Comparison of ENCODE assay signal across 24 mouse cellular contexts in the genomic region with DNA sequence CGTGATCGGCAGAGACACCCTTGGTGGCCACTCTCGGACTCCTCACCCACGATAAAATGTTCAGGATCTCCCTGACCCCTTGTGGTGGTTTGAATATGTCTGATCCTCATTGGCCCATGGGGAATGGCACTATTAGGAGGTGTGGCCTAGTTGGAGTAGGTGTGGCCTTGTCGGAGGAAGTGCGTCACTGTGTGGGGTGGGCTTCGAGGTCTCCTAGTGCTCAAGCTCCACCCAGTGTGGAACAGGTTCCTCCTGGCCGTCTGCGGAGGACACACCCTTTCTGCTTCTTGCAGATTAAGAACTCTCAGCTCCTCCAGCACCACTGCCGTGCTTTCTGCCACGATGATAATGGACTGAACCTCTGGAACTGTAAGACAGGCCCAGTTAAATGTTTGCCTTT.
DNase-seq lines count a peak whose midpoint lies in the region; ATAC-seq and TF ChIP-seq lines count a peak whose summit lies in the region.
"Had no signal": no experiment of that assay in that cellular context is flagged by ENCODE, and none has a peak within 500 bp of the region (broad histone marks: within the 10 kb centered on the region; RNA-seq: fewer than 3 reads in every experiment).

No protein-coding gene starts in this region.

- no peak overlapping the region for H3K4me2 ChIP-seq in CH12.LX (ENCODE audit: insufficient read depth, low read depth, poor library complexity, severe bottlenecking)
- no peak overlapping the region for H3K4me2 ChIP-seq in stomach, embryonic 16.5 days (ENCODE audit: low read depth, low read length)
- no peak overlapping the region for H3K4me2 ChIP-seq in hindbrain, postnatal 0 days (ENCODE audit: low read depth, low read length)
- no peak overlapping the region for H3K4me2 ChIP-seq in forebrain, embryonic 16.5 days (ENCODE audit: low read length)
- H3K4me2 ChIP-seq: forebrain, embryonic 15.5 days; heart, embryonic 13.5 days; hindbrain, embryonic 13.5 days; midbrain, embryonic 12.5 days had no signal

- DNase-seq in CH12.LX (ENCODE audit: extremely low read depth) (peak; percentile 9), ES-CJ7 (ENCODE audit: low read depth, low spot score) (peak; percentile 81)
- DNase-seq in hindbrain, postnatal 0 days (ENCODE audit: low spot score), result no peak
- DNase-seq in cerebellum, adult 9-11 months, result no peak
- DNase-seq: adrenal gland, postnatal 25 days; cerebellum, adult 9-10 months; gastrocnemius, postnatal 10 days; heart, adult 11 months; heart, postnatal 36 days; kidney, adult 18-20 months; right cerebral cortex, postnatal 14 days; thymus, adult 18-20 months; thymus, postnatal 36 days had no signal

- no peak overlapping the region for H3K9ac ChIP-seq in CH12.LX (ENCODE audit: insufficient read depth, low read depth)
- H3K9ac ChIP-seq in stomach, embryonic 16.5 days (ENCODE audit: low read length), result no peak overlapping the region
- no peak overlapping the region for H3K9ac ChIP-seq in hindbrain, postnatal 0 days (replicated peaks; ENCODE audit: low read length)
- no peak overlapping the region for H3K9ac ChIP-seq in forebrain, embryonic 16.5 days (replicated peaks; ENCODE audit: low read depth, low read length)
- H3K9ac ChIP-seq: forebrain, embryonic 15.5 days; heart, embryonic 13.5 days; hindbrain, embryonic 13.5 days; midbrain, embryonic 12.5 days had no signal

- no peak for TF ChIP-seq CTCF in CH12.LX (conservative IDR thresholded peaks at IDR 0.05 in 1 of 2, IDR thresholded peaks at IDR 0.05 in 1 of 2; ENCODE audit: low read depth in 2 of 2, low read length in 2 of 2)
- no peak for TF ChIP-seq CTCF in hindbrain, postnatal 0 days (IDR thresholded peaks at IDR 0.05; ENCODE audit: low read depth)

- peak; percentile 28; the same call in 1 of the 2 replicates for ATAC-seq in granulocyte monocyte progenitor cell, adult 5-6 weeks (replicated peaks; ENCODE audit: poor library complexity, severe bottlenecking)
- ATAC-seq in stomach, embryonic 16.5 days (ENCODE audit: insufficient read depth, low FRiP score), result 0 out of 2 replicates have a peak, but pooled peaks have one; percentile 25
- ATAC-seq in hindbrain, postnatal 0 days, result no peak
- ATAC-seq in forebrain, embryonic 16.5 days, result no peak
- ATAC-seq: forebrain, embryonic 15.5 days; inflammation-experienced regulatory T-cells, adult 6 months had no signal

- H3K4me3 ChIP-seq in CH12.LX (replicated peaks in 1 of 3; ENCODE audit: low read depth in 2 of 3, low read length in 2 of 3, poor library complexity in 1 of 3), result no peak overlapping the region
- H3K4me3 ChIP-seq in stomach, embryonic 16.5 days (replicated peaks; ENCODE audit: low read length), result no peak overlapping the region
- H3K4me3 ChIP-seq in hindbrain, postnatal 0 days (ENCODE audit: low read length), result no peak overlapping the region
- H3K4me3 ChIP-seq in forebrain, embryonic 16.5 days (replicated peaks; ENCODE audit: low read length), result no peak overlapping the region
- H3K4me3 ChIP-seq: embryonic facial prominence, embryonic 10.5 days; forebrain, embryonic 15.5 days; heart, embryonic 13.5 days; hindbrain, embryonic 13.5 days; midbrain, embryonic 12.5 days had no signal

- in situ Hi-C loops in CH12.LX (cut with MboI; ENCODE audit: low pct_ligation_motif_present, low pct_unique_long_range_greater_than_20kb, low sequenced_read_pairs), result loop anchor here (25.0 kb wide), 2 partner anchors 416 to 566 kb away; no protein-coding TSS in a partner anchor

- no peak overlapping the region for H3K27ac ChIP-seq in CH12.LX (ENCODE audit: insufficient read depth, low read depth)
- no peak overlapping the region for H3K27ac ChIP-seq in stomach, embryonic 16.5 days (ENCODE audit: low read length)
- H3K27ac ChIP-seq in hindbrain, postnatal 0 days, result no peak overlapping the region
- no peak overlapping the region for H3K27ac ChIP-seq in forebrain, embryonic 16.5 days (ENCODE audit: low read length)
- H3K27ac ChIP-seq: embryonic facial prominence, embryonic 10.5 days; forebrain, embryonic 15.5 days; heart, embryonic 13.5 days; hindbrain, embryonic 13.5 days; kidney, postnatal 0 days; midbrain, embryonic 12.5 days had no signal

- dilution Hi-C loops in CH12.LX (cut with MboI; ENCODE audit: extremely low pct_ligation_motif_present, extremely low pct_unique_long_range_greater_than_20kb, low sequenced_read_pairs), result no loop called here

- no peaks in the 10 kb centered on the region for H3K27me3 ChIP-seq in CH12.LX (replicated peaks)
- no peaks in the 10 kb centered on the region; the same call in 1 of the 2 replicates for H3K27me3 ChIP-seq in stomach, embryonic 16.5 days (ENCODE audit: control insufficient read depth, insufficient read depth, low read length)
- no peaks in the 10 kb centered on the region for H3K27me3 ChIP-seq in hindbrain, postnatal 0 days (ENCODE audit: insufficient read depth, low read length)
- no peaks in the 10 kb centered on the region for H3K27me3 ChIP-seq in forebrain, embryonic 16.5 days (replicated peaks; ENCODE audit: control insufficient read depth, insufficient read depth, low read length)
- H3K27me3 ChIP-seq: forebrain, embryonic 15.5 days had no signal

- WGBS in stomach, embryonic 16.5 days, result 85% methylated on average over 11 of the region's 11 CpGs
- WGBS in hindbrain, postnatal 0 days, result 92% methylated on average over 11 of the region's 11 CpGs
- WGBS in forebrain, embryonic 16.5 days, result 91% methylated on average over 11 of the region's 11 CpGs

- TF ChIP-seq EP300 in CH12.LX (IDR thresholded peaks at IDR 0.05; ENCODE audit: low read length), result no peak

- H3K36me3 ChIP-seq in CH12.LX (replicated peaks in 1 of 2; ENCODE audit: control insufficient read depth in 1 of 2, insufficient read depth in 1 of 2, low read length in 1 of 2), result no peaks in the 10 kb centered on the region
- H3K36me3 ChIP-seq in stomach, embryonic 16.5 days (ENCODE audit: control insufficient read depth, insufficient read depth, low read length), result no peaks in the 10 kb centered on the region
- H3K36me3 ChIP-seq in hindbrain, postnatal 0 days (ENCODE audit: insufficient read depth, low read length), result no peaks in the 10 kb centered on the region
- H3K36me3 ChIP-seq in forebrain, embryonic 16.5 days (ENCODE audit: control insufficient read depth, insufficient read depth), result no peaks in the 10 kb centered on the region
- H3K36me3 ChIP-seq: embryonic facial prominence, embryonic 10.5 days; forebrain, embryonic 15.5 days; G1E; heart, embryonic 13.5 days; hindbrain, embryonic 13.5 days; midbrain, embryonic 12.5 days had no signal

- no peaks in the 10 kb centered on the region for H3K9me3 ChIP-seq in CH12.LX (replicated peaks; ENCODE audit: low read length)
- no peaks in the 10 kb centered on the region for H3K9me3 ChIP-seq in stomach, embryonic 16.5 days (replicated peaks; ENCODE audit: control insufficient read depth, low read length)
- H3K9me3 ChIP-seq in hindbrain, postnatal 0 days (ENCODE audit: low read length), result no peaks in the 10 kb centered on the region
- H3K9me3 ChIP-seq in forebrain, embryonic 16.5 days (ENCODE audit: control insufficient read depth, low read length), result no peaks in the 10 kb centered on the region
- H3K9me3 ChIP-seq: embryonic facial prominence, embryonic 10.5 days; forebrain, embryonic 15.5 days; heart, embryonic 13.5 days; hindbrain, embryonic 13.5 days; midbrain, embryonic 12.5 days had no signal

- TF ChIP-seq POLR2A in CH12.LX (IDR thresholded peaks at IDR 0.05; ENCODE audit: low read depth, low read length), result no peak

- no peaks in the 10 kb centered on the region for H3K79me2 ChIP-seq in CH12.LX (replicated peaks; ENCODE audit: control insufficient read depth, extremely low read depth, insufficient read depth, poor library complexity, severe bottlenecking)

- H3K4me1 ChIP-seq in CH12.LX (ENCODE audit: control insufficient read depth in 1 of 2, insufficient read depth in 2 of 2), result peaks cover 8 to 9% of the 10 kb centered on the region in 2 experiments
- peaks cover 1% of the 10 kb centered on the region; the same call in 1 of the 2 replicates for H3K4me1 ChIP-seq in stomach, embryonic 16.5 days (ENCODE audit: control insufficient read depth, insufficient read depth, low read length)
- no peaks in the 10 kb centered on the region for H3K4me1 ChIP-seq in hindbrain, postnatal 0 days (ENCODE audit: insufficient read depth, low read length)
- H3K4me1 ChIP-seq in forebrain, embryonic 16.5 days (replicated peaks; ENCODE audit: control insufficient read depth, insufficient read depth, low read length), result no peaks in the 10 kb centered on the region
- H3K4me1 ChIP-seq: forebrain, embryonic 15.5 days; hindbrain, embryonic 13.5 days; midbrain, embryonic 12.5 days had no signal

- 0 out of 2 replicates have a peak, but pooled peaks have one; percentile 21 for TF ChIP-seq RAD21 in CH12.LX (IDR thresholded peaks at IDR 0.05; ENCODE audit: low read depth, low read length)

TF ChIP-seq in CH12.LX, 34 proteins besides CTCF, POLR2A, EP300 and RAD21:
- TF ChIP-seq SMC3 (IDR thresholded peaks at IDR 0.05; ENCODE audit: low read depth, low read length) (0 out of 2 replicates have a peak, but pooled peaks have one; percentile 14), BHLHE40 (IDR thresholded peaks at IDR 0.05; ENCODE audit: low read depth, low read length) (no peak)

Comparison
In these comparisons a context has a peak if more than half of its experiments do, and no peak if none do; other contexts are left out.
1. DNase-seq: peak in CH12.LX (single experiment) and ES-CJ7 (single experiment); none in hindbrain, postnatal 0 days (single experiment) and cerebellum, adult 9-11 months (single experiment).
2. ATAC-seq: peak in granulocyte monocyte progenitor cell, adult 5-6 weeks (single experiment) and stomach, embryonic 16.5 days (single experiment); none in hindbrain, postnatal 0 days (single experiment) and forebrain, embryonic 16.5 days (single experiment).